Mouse (Mus musculus) adrenal gland, postnatal 14 days (tissue): ENCODE measurements around the gene Tprn. TPM values are rescaled to one million over a fixed set of nuclear protein-coding genes. Genes with fewer than 3 reads are reported as not detected.

ENCODE experiments used
- DNase-seq: peaks from one replicate; pipeline ENCODE4 v3.0.0; 2021; ENCODE audit warnings: mixed read lengths
- long read RNA-seq, 2 experiments: library from polyadenylated mRNA; stranded (forward); transcript quantifications; one replicate each; pipeline ENCODE4 v2.0.0; 2021
- total RNA-seq: library from RNA; stranded (reverse); gene quantifications from 2 replicates; pipeline ENCODE4 v1.2.3, GENCODE M21; 2021

The Tprn gene
- 10.9 and 13.4 TPM in 2 replicates for total RNA-seq
- long read RNA-seq, experiment 1, transcript Tprn-201 (4 exons, 2,787 nt), result major isoform, 15 of 15 reads
- long read RNA-seq, experiment 1, partial matches to known transcripts, result 0 of 15 reads
- long read RNA-seq, experiment 1, other reads (novel, unspliced or antisense), result 0 of 15 reads
- long read RNA-seq, experiment 2, transcript Tprn-201 (4 exons, 2,787 nt), result major isoform, 6 of 6 reads
- long read RNA-seq, experiment 2, partial matches to known transcripts, result 0 of 6 reads
- long read RNA-seq, experiment 2, other reads (novel, unspliced or antisense), result 0 of 6 reads

- DNase-seq, result peak; percentile 96
These were observed at the start of gene Tprn for GRCm38 (mm10) chr2:25262291-25262767. Gene Tprn (plus strand): TSS chr2:25262618.

DNA sequence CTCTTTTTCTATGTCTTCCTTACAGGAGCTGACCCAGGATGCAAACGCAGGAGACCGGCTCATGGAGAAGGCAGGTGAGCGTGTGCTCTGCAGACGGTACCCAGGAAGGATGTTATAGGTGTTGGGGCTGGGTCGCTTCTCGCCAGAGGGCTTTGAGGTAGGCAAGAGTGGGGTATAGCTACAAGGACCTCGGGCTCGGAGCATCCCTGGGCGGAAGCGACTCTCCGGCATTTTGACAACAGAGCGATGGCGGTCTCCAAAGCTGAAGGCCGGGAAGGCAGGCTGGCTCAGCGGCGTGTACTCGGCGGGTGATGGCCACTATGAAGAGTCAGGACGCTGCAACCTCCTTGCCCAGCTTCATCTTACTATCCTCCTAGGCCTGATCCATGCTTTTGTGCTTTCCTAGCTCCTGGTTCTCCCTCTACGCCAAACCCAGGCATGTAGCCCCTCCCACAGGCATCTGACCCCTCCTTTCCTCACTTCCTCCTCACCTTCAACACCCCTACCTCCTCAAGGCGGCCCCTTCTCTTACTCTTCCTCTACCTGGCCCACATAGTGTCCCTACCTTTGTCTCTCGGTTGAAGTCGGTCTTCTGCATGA lies 49.1 kb upstream of the Tprn start:
- no peak for DNase-seq

DNA sequence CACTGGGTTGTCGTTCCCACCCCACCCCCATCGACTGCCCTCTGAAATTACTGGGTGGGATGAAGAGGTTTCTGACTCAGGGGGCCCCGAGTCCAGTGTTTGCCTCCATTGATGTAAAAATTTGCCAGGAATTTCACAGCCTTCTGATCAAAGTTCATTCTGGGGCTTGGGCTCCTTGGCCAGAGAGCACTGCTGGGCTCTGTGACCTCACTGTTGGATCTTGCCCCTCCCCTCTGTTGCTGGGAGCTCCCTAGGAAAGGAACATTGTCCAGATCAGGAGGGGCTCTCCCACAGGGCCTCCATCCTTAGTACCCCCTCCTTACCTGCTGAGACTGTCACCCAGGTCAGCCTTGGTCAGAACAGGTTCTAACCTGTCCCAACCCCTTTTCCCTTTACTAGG lies 48.0 kb upstream of the Tprn start, which contains the start of gene Stpg3:
Gene Stpg3, minus strand, starts transcription at position 194 of the 400 bp plus-strand sequence.
- no peak for DNase-seq

DNA sequence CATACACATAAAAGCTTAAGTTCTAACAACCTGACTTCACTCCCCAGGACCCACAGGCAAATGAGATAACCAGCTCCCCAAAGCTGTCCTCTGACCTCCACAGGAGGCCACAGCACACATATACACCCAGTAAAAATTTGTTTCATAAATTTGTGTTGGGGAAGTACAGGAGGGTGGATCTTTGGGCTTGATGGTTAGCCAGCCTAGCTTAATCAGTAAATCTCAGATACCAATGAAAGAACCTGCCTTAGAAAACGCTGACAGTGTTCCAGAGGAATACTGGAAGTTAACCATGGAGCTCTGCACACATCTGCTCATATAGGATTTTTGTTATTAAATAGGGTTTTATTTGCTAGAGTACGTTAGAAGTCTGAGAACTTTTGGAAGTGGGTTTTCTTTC lies 44.8 kb upstream of the Tprn start:
- DNase-seq, result no peak

- no peak for DNase-seq
These were observed 44.0 kb upstream of the Tprn start, which contains the start of gene Fam166a for GRCm38 (mm10) chr2:25218445-25218844. Gene Fam166a (plus strand): TSS chr2:25218745.

DNA sequence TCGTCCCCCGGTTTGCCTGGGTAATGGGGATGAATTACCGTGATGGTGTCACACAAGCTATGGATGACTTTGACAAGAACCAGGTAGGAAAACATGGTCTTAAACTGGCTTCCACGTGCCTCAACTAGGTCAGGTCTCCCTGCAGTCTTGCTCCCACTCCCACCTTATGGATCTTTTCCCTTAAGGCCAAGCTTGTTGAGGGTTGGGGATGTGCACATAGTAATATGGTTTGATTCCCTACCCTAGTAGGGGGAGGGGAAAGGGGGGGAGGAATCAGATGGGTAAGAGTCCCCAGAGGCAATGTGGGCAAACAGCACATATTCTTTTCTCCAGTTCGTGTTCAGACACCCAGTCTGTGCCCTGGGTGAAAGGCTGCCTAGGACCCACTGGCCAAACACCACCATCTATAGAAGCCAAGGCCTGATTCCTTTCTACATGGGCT lies 41.1 kb upstream of the Tprn start:
- DNase-seq, result no peak

DNA sequence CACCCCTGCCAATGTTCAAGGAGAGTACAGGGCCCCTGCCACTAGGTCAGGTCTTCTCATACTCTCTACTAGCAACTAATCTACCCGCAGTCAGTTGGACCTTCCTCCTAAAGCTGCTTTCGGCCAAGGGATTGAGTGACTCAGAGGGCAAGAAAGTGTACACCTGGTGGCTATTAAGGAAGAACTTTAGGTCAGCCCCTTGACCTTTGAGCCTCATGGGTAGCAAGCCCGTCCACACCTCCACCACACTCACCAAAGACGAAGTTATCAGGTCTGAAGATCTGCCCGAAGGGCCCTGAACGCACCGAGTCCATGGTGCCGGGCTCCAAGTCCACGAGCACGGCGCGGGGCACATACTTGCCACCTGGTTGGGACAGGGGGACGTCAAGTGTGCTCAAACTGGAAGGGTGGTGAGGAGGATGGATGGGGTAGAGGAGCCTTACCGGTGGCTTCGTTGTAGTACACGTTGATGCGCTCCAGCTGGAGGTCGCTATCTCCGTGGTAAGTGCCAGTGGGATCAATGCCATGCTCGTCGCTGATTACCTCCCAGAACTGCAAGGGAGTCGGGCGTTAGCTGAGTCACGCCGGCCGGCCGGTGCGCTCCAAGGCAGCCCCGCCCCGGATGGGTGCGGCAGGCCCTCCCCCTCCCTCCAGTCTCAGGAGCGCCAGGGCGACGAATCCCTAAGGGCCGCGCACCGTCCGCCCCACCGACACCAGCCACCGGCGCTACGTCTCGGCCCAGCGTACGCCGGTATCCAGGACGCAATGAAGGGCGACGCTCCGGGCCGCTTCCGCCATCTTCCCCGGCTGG lies 38.5 kb upstream of the Tprn start:
- DNase-seq, result peak; percentile 95

DNA sequence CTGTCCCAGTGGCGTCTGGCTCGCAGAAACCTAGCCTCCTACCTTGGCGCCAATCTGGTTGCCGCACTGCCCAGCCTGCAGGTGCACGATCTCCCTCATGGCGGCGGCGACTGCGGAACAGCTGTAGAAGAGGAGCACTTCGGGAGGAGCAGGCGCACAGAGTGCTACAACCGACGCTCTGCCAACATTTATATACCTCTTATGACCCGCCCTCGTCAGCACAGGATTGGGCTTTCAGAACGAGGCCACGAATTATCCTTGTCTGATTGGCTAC lies 38.0 kb upstream of the Tprn start, which contains the start of gene Tubb4b:
Gene Tubb4b, minus strand, starts transcription at position 211 of the 274 bp plus-strand sequence.
- no peak for DNase-seq

- peak; percentile 98 for DNase-seq
These were observed 37.4 kb upstream of the Tprn start for GRCm38 (mm10) chr2:25224766-25225752.

- DNase-seq, result no peak
These were observed 36.5 kb upstream of the Tprn start for GRCm38 (mm10) chr2:25225811-25226379.

DNA sequence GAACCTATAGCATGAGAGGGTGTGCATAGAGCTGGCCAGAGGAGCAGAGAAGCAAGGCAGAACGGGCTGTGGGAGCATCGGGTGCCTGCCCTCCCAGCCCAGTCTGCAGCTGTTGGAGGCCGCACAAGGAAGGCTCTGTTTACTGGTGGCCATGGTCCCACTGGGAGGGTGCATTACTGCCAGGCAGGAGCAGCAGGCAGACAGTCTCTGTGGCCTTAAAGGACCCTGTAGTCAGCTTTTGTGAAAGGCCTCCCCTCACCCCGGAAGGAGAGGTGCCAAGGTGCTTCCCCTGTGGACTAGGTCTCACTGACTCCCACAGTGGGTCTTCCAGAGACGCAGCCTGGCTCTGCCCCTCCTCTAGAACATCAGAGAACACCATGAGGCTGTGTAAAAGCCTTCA lies 35.6 kb upstream of the Tprn start:
- DNase-seq, result no peak

DNA sequence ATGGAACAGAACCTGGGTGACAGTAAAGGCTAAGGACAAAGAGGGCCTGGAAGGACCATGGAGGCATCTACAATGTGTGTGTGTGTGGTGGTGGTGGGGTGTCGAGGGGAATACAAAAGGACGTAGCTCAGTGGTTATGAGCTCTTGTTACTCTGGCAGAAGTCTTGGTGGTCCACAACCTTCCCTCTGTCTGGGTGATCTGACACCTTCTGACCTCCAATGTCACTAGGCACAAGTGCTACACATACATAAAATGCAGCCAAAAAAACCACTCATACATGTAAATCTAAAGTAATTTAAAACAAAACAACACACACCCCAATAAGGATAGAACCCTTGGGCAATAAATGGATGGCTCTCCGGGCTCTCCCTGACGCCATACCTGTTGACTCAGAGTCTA lies 35.0 kb upstream of the Tprn start:
- no peak for DNase-seq

DNA sequence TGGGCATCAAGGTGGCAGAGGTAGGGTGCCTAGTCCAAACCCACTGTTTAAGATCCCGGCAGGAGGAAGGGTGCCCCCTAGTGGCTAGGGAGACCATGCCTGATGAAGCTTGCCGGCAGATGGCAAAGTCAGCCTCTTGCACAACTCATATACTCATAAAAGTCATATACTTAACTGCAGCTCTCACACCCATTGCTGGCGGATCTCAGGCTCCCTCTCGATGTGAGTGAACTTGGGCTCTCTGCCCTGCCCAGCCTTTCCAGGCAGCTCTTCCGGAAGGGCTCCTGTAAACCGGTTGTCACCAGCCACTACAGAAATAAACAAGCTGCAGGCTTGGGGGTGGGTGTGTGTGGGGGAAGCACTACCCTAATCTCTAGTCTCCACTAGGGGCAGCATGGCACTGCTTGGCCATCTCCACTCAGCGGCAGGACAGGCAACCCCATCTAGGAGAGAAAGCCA lies 34.0 kb upstream of the Tprn start:
- peak; percentile 92 for DNase-seq

DNA sequence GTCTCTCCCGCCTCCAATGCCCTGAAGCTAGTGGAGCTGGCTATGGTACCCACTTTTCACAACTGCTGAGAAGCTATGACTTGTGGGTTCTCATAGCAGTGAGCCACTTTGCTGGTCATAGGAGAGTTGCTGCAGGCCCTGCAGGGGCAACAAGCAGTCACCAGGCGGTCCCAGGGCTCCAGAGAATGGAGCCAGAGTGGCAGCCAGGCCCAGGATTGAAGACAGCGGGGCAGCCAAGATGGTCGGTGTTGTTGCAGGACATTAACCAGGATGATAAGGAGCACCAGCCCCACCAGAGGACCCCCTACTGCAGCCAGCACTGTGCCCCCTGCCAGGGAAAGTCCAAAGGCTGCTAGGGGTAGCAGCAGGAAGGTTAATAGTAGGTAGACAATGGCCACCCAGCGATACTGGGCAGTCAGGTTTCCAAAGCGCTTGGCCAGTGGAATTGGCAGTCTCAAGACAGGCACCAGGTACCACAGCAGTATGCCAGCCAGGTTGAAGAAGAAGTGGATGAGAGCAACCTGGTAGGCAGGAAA lies 33.4 kb upstream of the Tprn start:
- no peak for DNase-seq

- DNase-seq, result no peak
These were observed 32.8 kb upstream of the Tprn start for GRCm38 (mm10) chr2:25229582-25229981.

- no peak for DNase-seq
These were observed 31.8 kb upstream of the Tprn start for GRCm38 (mm10) chr2:25230581-25230980.

- DNase-seq, result no peak
These were observed 31.4 kb upstream of the Tprn start for GRCm38 (mm10) chr2:25231038-25231437.

DNA sequence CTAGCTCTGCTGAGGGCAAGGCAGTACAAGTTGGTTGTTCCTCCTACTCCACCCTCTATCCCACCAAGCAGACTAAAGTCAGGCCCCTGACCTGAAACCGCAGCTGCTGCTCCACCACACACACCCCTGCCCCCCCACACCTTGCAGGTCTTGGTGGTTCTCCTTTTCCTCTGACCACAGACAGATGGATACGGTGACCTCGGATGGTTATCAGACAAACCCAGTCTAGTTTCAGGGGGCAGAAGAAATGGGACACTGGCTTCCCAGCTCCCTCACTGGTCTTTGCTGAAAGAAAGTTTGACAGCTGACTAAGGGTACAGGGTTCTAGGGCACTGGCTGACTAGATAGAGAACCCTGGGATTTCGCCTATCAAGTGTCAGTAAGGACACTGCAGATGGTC lies 29.0 kb upstream of the Tprn start:
- no peak for DNase-seq

GRCm38 (mm10) chr2:25234050-25234449 lies 28.4 kb upstream of the Tprn start, which contains the start of gene Slc34a3:
Gene Slc34a3 (minus strand): TSS chr2:25234364.
- no peak for DNase-seq

DNA sequence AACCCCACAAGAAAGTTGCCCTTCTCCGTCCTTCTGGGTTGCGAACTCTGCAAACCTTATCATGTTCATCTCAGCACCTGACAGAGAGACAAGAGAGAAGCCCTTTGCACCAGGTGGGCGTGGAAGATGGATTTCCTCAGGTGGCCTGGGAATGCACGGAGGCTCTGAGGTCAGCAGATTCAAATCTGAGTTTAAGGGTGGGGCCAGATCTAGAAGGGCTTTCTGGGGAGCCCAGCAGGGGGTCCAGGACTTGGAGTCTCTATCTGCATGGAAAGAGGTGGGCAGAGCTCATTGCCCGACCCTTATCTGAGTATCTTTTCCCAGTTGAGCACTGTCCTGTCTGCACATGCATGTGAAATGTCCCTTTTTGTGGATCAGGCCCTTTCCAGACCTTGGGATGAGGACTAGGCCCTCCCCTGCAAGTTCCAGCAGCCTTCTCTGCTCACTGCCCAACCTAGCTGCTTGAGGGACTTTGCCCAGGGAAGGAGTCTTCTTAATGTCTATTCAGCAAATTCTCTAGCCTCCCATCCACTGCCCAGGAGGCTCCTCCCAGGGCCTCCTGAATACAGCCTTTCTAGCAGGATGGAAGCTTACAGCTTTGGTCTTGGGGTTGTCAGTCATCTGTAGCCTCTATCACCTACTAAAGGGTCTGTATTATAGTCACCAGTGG lies 27.7 kb upstream of the Tprn start:
- DNase-seq, result no peak
